Mouse (Mus musculus): ENCODE measurements around the gene Mast4. TPM values are rescaled to one million over a fixed set of nuclear protein-coding genes. Genes with fewer than 3 reads are reported as not detected.

Mast4 gene
- polyA plus RNA-seq, 1 experiment from 2014 or later, result 2.8 TPM

- TF ChIP-seq CTCF (IDR thresholded peaks at IDR 0.05; ENCODE audit: low read depth) (no peak), EP300 (IDR thresholded peaks at IDR 0.05; ENCODE audit: low read depth) (no peak)
- Histone ChIP-seq H3K27me3 (ENCODE audit: insufficient read depth, low read length) (no peaks in the 10 kb centered on the region), H3K9me3 (ENCODE audit: low read length) (no peaks in the 10 kb centered on the region), H3K9ac (replicated peaks) (no peak overlapping the region), H3K4me2 (ENCODE audit: low read depth, low read length) (no peak overlapping the region), H3K36me3 (replicated peaks; ENCODE audit: insufficient read depth, low read length) (peaks cover 3% of the 10 kb centered on the region; the same call in 1 of the 2 replicates), H3K4me1 (ENCODE audit: insufficient read depth) (no peaks in the 10 kb centered on the region), H3K27ac (ENCODE audit: low read depth) (no peak overlapping the region), H3K4me3 (ENCODE audit: low read depth, low read length) (no peak overlapping the region)
- ATAC-seq, result no peak
- DNase-seq, result no peak
- 73% methylated on average over 4 of the region's 4 CpGs for WGBS (ENCODE audit: insufficient replicate concordance)
Observed at GRCm38 (mm10) chr13:102837427-102837826, 496.9 kb downstream of the Mast4 start.

GRCm38 (mm10) chr13:102835336-102835735, 499.0 kb downstream of the Mast4 start:
- DNase-seq (no peak), ATAC-seq (no peak)
- Histone ChIP-seq H3K36me3 (replicated peaks; ENCODE audit: insufficient read depth, low read length) (peaks cover 3% of the 10 kb centered on the region; the same call in 1 of the 2 replicates), H3K27me3 (ENCODE audit: insufficient read depth, low read length) (no peaks in the 10 kb centered on the region), H3K27ac (ENCODE audit: low read depth) (no peak overlapping the region), H3K4me3 (ENCODE audit: low read depth, low read length) (no peak overlapping the region), H3K4me1 (ENCODE audit: insufficient read depth) (no peaks in the 10 kb centered on the region), H3K9me3 (ENCODE audit: low read length) (no peaks in the 10 kb centered on the region), H3K9ac (replicated peaks) (no peak overlapping the region), H3K4me2 (ENCODE audit: low read depth, low read length) (no peak overlapping the region)
- WGBS (ENCODE audit: insufficient replicate concordance), result 81% methylated on average over 8 of the region's 8 CpGs
- TF ChIP-seq EP300 (IDR thresholded peaks at IDR 0.05; ENCODE audit: low read depth) (no peak), CTCF (IDR thresholded peaks at IDR 0.05; ENCODE audit: low read depth) (no peak)

- no peaks in the 10 kb centered on the region for H3K9me3 ChIP-seq (ENCODE audit: low read length)
- no peaks in the 10 kb centered on the region for H3K36me3 ChIP-seq (replicated peaks; ENCODE audit: insufficient read depth, low read length)
- no peak overlapping the region for H3K9ac ChIP-seq (replicated peaks)
- ATAC-seq (no peak), DNase-seq (no peak)
- H3K4me2 ChIP-seq (ENCODE audit: low read depth, low read length), result no peak overlapping the region
- H3K4me3 ChIP-seq (ENCODE audit: low read depth, low read length), result no peak overlapping the region
- H3K4me1 ChIP-seq (ENCODE audit: insufficient read depth), result no peaks in the 10 kb centered on the region
- no peaks in the 10 kb centered on the region for H3K27me3 ChIP-seq (ENCODE audit: insufficient read depth, low read length)
- WGBS (ENCODE audit: insufficient replicate concordance), result 63% methylated on average over 4 of the region's 4 CpGs
- no peak overlapping the region for H3K27ac ChIP-seq (ENCODE audit: low read depth)
- TF ChIP-seq EP300 (IDR thresholded peaks at IDR 0.05; ENCODE audit: low read depth) (no peak), CTCF (IDR thresholded peaks at IDR 0.05; ENCODE audit: low read depth) (no peak)
Observed at GRCm38 (mm10) chr13:102818287-102818686, 516.0 kb downstream of the Mast4 start.

DNA sequence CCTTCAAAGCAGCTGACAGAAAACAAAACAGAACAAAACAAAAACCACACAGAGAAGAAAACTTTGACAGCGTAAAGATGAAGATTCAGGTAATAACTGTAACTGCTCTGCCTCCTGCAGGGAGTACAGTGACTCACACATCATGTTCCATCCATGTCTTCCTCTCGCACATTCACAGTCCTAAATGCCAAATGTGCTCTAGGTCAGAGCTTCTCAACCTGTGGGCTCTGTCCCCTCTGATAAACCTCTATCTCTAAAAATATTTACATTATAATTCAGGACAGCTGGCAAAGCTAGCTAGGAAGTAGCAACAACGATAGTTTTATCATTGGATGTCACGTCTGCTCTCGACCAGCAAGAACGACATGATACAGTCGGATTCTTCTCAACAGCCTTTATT, 517.6 kb downstream of the Mast4 start:
- no peaks in the 10 kb centered on the region for H3K27me3 ChIP-seq (ENCODE audit: insufficient read depth, low read length)
- no peak for DNase-seq
- H3K36me3 ChIP-seq (replicated peaks; ENCODE audit: insufficient read depth, low read length), result no peaks in the 10 kb centered on the region
- H3K9me3 ChIP-seq (ENCODE audit: low read length), result no peaks in the 10 kb centered on the region
- no peak overlapping the region for H3K27ac ChIP-seq (ENCODE audit: low read depth)
- 48% methylated on average over 7 of the region's 7 CpGs for WGBS (ENCODE audit: insufficient replicate concordance)
- H3K4me3 ChIP-seq (ENCODE audit: low read depth, low read length), result no peak overlapping the region
- H3K4me2 ChIP-seq (ENCODE audit: low read depth, low read length), result no peak overlapping the region
- TF ChIP-seq EP300 (IDR thresholded peaks at IDR 0.05; ENCODE audit: low read depth), result peak; percentile 42; the same call in 1 of the 2 replicates
- TF ChIP-seq CTCF (IDR thresholded peaks at IDR 0.05; ENCODE audit: low read depth), result peak; percentile 28
- H3K9ac ChIP-seq (replicated peaks), result no peak overlapping the region
- H3K4me1 ChIP-seq (ENCODE audit: insufficient read depth), result no peaks in the 10 kb centered on the region
- ATAC-seq, result 0 out of 2 replicates have a peak, but pooled peaks have one; percentile 31

DNA sequence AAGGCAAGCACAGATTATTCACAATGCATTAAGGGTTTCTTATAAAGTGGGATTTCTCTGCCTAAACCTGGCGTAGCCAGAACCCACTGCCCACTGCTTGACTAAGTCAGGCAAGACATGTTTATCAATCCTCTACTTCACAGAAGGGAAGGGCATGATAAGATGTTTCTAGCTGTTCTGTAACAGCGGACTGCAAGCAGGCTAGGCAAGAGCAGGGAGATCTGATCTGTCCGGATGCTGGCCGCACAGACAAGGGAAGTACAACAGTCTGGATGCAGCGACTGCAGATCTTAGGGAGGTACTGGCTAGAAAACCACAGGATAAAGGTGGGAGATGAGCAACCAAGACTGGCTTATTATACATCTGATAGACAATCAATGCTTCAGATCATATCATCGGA, 519.1 kb downstream of the Mast4 start:
- ATAC-seq, result no peak
- H3K4me3 ChIP-seq (ENCODE audit: low read depth, low read length), result no peak overlapping the region
- no peak overlapping the region for H3K27ac ChIP-seq (ENCODE audit: low read depth)
- H3K36me3 ChIP-seq (replicated peaks; ENCODE audit: insufficient read depth, low read length), result no peaks in the 10 kb centered on the region
- H3K4me1 ChIP-seq (ENCODE audit: insufficient read depth), result no peaks in the 10 kb centered on the region
- no peaks in the 10 kb centered on the region for H3K9me3 ChIP-seq (ENCODE audit: low read length)
- H3K9ac ChIP-seq (replicated peaks), result no peak overlapping the region
- 59% methylated on average over 6 of the region's 6 CpGs for WGBS (ENCODE audit: insufficient replicate concordance)
- TF ChIP-seq CTCF (IDR thresholded peaks at IDR 0.05; ENCODE audit: low read depth), result no peak
- no peak for TF ChIP-seq EP300 (IDR thresholded peaks at IDR 0.05; ENCODE audit: low read depth)
- no peak for DNase-seq
- no peak overlapping the region for H3K4me2 ChIP-seq (ENCODE audit: low read depth, low read length)
- H3K27me3 ChIP-seq (ENCODE audit: insufficient read depth, low read length), result no peaks in the 10 kb centered on the region

DNA sequence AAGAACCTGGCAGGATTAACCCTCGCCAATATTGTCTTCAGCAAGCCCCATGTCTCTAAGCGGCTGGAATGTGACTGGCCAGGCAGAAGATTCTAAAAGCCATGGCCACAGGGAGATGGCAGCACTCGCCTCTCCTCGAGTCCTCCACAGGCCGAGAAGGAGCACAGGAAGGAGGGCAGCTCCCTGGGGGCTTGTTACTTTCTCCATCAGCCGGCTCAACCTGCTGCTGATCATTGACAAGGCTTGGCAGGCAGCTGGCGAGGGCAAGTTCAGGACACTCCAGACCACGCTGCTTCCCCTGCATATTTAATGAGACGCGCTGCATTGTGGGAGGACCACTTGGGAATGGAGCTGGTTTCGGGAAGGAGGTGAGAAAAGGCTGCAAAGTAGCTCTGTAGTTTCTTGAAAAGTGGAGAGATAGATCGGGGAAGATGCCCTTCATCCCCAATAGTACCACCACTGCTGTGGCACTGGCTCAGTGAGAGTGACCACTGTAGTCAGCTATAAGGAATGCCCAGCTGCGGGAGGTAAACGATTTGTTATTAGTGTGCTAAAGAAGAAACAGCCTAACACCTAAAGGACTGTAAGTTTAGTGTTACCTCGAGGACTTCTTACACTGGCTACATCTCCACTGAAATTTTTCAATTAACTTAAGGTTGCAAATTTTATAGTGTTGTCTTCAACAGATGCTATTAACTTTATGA, 523.0 kb downstream of the Mast4 start:
- H3K4me2 ChIP-seq (ENCODE audit: low read depth, low read length), result peak overlapping the region; percentile 50
- TF ChIP-seq EP300 (IDR thresholded peaks at IDR 0.05; ENCODE audit: low read depth), result no peak
- TF ChIP-seq CTCF (IDR thresholded peaks at IDR 0.05; ENCODE audit: low read depth), result peak; percentile 15; the same call in 1 of the 2 replicates
- no peak overlapping the region; the same call in 1 of the 2 replicates for H3K9ac ChIP-seq (replicated peaks)
- no peak overlapping the region for H3K4me3 ChIP-seq (ENCODE audit: low read depth, low read length)
- 31% methylated on average over 15 of the region's 15 CpGs for WGBS (ENCODE audit: insufficient replicate concordance)
- ATAC-seq (no peak), DNase-seq (peak; percentile 21)
- no peaks in the 10 kb centered on the region for H3K27me3 ChIP-seq (ENCODE audit: insufficient read depth, low read length)
- no peak overlapping the region for H3K27ac ChIP-seq (ENCODE audit: low read depth)
- no peaks in the 10 kb centered on the region for H3K36me3 ChIP-seq (replicated peaks; ENCODE audit: insufficient read depth, low read length)
- H3K9me3 ChIP-seq (ENCODE audit: low read length), result no peaks in the 10 kb centered on the region
- H3K4me1 ChIP-seq (ENCODE audit: insufficient read depth), result no peaks in the 10 kb centered on the region
